Mouse (Mus musculus) left cerebral cortex, adult 8-10 months (tissue): ENCODE measurements at regions not wholly inside any gene's neighbourhood (a gene's known extent, or its start where the extent isn't known, plus 50 kb on each side); places are given as distances from the start of the nearest gene placed in this dataset.
"Not testable (repeated sequence)": the region's sequence is repeated elsewhere in the genome, so short reads cannot be mapped to it uniquely, and the experiment has no call there.

ENCODE experiments used
- DNase-seq, 2 experiments: peaks; one replicate each; pipeline ENCODE4 v3.0.0; 2022; ENCODE audit warnings: low spot score in 2 of 2

DNA sequence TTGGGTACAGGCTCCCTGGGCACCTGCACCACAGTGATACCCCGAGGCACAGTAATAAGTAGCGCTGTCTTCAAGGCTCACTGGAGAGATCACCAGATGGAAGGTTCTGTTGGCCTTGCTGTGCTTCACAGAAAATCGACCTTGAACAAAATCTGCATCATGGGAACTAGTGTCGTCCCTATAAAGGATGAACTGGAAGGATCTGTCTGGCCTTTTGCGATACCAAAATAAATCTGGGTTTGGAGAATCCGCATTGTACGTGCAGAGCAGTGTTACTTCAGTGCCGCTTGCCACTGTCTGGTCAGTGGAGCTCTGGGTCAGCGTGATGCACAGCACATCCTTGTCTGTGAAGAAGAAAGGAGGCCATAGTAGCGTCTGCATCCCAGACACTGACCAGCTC lies 105.3 kb downstream of the Dad1 start:
- DNase-seq: no peak

DNA sequence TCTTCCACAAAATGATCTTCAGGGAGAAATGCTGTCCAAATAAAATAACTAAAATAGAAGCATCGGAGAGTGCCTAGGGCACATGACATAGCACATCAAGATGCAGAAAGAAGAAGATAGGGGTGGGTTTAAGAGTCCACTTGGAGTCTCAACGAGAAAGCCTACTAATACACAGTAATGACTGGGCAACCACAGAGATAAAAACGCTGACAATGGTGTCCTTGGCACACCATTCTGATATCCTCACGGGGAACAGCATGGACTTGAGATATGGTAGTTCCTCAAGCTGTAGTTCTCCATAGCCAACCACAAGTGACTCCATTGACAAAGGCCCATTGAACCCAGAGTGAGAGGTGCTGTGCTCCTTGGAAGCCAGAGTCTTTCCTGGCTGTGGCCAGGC lies 105.8 kb downstream of the Dad1 start:
- no peak for DNase-seq

DNA sequence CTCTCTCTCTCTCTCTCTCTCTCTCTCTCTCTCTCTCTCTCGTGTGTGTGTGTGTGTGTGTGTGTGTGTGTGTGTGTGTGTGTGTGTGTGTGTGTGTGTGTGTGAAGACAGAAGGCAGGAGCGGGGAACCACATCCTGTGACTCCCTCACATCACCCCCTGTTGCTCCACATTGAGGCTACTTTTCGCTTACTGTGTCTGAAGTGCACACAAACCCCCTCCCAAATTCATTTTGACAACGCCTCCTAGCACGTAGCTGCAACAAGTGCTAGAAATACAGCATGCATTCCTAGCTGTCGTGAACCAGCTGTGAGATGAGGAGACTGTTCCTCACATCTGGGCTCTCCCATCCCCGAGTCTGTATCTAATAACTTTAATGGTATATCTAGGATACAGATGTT lies 106.4 kb downstream of the Dad1 start:
- no peak for DNase-seq

DNA sequence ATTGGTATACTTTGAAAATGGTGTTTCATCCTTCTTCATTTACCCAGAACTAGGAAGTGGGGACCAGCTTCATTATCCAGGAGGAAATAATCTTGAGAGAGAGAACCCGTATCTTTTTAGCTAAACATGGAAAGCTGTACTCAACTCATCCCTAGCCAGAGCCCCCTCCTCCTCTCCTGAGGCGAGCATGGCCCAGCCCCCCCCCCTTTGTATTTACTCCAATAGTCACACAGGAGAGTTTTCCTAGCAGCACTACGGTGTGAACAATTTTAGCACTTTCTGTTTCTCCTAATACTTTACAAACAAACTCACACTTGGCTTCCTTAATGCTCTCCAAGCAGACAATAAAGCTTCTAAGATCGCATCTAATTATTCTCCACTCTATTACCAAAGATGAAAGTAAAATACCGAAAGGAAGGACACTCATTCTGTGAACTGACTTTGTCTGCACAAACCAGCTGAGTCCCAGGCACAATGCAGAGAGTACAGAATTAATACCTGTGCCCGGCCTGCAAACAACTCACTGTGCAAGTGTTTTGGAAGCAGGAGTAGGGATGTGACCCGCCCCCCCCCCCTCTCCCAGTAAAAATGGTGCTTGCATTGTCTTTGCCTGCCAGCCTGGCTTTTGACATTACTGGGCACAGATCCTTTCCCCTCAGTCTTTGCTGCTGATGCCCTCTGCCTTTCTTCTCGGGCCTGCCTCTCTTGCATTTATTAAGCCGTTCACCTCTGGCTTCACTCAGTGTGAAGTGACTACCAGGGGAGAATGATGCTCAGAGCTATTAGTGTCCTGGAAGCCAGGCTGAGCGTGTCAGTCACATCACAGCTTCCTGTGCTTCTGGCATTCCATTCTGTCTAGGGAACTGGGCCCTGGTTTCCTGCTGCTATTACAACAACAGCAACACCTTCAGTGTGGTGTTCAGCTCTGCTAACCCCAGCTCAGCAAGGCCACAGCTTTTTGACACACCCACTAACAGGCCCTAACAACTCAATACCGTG lies 107.9 kb downstream of the Dad1 start:
- no peak for DNase-seq

DNA sequence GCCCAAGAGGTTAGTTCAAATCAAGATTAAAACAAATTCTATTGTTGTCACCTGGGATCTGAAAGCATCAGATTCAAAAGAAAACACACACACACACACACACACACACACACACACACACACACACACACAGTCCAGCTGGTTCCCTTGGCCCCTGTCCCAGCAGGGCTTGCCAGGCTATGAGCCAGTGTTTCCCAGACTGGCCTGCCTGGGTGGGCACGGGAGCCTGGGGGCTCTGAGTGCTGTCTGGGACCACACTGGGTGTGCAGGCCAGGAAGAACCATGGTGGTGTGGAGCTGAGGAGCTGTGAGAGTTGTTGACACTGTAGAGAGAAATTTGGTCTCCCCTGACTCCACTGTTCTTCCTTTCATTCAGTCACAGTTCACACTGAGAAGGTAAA lies 110.1 kb downstream of the Dad1 start:
- DNase-seq: no peak

DNA sequence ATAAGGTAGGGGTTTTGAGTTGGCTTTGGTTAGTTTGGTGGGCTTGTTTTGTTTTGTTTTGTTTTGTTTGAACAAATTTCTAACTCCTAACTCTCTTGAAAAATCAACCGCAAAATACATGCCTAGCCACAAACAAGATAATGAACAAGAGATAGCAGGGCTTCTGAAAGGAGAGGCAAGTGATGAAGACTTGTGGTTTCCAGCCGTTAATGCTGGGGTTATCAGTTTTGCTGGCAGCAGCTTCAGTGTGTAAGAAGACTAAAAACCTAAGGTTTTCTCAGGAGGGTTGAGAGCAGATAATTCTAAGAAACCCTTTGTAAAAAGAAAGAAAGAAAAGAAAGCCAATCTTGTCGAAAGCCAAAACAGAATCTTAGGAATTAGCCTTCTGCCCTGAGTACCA lies 115.6 kb downstream of the Dad1 start:
- DNase-seq: no peak

DNA sequence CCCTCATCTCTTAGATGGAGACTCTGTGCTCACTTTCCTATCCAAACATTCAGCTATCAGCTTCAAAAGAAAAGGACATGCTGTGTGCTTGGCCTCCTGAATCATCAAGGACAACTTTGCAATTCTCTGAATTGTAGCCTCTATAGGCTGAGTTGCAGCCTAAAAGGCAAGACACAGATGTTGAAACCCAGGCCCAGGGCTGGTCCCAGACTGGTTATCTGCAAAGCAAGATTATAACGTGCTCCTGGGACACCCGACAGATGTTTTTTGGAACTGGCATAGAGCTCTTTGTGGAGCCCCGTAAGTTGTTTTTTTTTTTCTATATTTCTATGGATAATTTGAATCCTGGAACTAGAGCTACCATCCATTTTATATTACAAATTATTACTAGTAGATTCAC lies 117.4 kb downstream of the Dad1 start:
- no peak for DNase-seq

DNA sequence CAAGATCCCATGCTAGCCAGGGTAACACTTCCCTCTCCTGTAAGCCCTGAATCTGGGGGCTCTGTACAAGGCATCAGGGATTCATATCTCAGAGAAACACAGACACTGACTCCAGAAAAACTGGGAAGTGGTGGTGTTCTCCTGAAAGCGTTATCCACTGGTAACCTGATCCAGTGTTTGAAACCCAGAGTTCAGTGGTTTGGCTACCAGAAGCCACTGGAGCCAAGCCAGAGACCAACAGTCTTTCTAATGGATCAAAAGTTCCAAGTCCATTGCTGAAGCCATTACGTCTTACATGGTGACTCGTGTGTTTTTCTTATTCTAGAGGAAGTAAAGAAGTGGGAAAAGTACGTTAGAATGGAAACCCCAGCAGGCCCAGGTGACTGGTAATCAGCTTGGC lies 125.6 kb downstream of the Dad1 start:
- DNase-seq: no peak

DNA sequence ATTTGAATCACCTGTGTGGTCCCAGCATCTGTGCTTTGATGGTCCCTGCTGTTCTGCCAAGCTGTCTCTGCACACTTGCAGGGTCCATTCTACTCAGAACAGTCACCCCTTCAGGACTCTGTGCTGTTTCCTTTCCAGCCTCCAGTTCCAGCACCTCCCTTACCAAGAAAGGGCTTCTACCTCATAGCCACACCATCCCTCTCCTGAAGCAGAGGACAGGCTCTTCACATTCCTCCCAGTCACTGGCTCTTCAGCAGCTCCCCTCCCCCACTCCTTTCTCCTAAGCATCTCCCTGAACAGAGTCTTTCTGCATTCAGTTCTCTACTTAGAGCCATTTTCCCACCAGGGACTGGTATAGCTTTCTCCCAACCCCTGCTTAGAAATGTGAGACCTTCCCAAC lies 128.4 kb downstream of the Dad1 start:
- DNase-seq: no peak

DNA sequence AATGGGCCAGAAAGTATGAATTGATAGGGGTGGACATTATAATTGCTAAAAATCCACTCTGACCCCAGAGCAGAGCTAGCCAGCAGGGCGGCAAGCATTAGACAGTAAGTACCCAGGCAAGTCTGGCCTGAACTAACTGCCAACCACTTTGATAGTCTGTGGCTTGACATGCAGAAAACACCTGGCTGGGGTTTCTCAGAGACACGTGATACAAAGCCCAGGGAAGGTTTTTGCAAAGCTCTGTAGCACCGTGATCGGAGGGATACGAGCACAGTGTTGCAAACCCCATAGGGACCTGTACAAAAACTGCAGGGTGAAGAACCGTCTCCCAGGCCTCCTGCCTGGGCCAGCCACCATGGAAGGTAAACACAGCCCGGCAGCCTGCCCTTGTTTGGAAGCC lies 131.9 kb downstream of the Dad1 start:
- DNase-seq: no peak

DNA sequence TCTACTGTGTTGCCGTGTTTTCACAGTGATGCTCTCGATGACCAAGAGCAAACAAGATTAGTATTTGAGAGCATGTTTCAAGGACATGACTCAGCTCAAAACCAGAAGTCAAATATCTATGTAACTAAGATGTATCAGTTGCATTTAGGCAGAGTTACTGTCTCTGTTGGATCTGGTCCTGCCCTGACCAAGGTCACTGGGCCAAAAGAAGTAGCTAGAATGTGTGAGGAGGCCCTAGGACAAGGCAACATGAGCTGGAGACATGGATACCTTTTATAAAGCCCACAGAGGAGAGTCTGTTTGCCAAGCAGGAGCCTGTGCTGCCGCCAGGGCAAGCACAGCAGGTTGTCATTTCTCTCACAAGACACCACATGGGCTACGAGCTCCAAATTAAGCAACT lies 132.6 kb downstream of the Dad1 start:
- DNase-seq: no peak

DNA sequence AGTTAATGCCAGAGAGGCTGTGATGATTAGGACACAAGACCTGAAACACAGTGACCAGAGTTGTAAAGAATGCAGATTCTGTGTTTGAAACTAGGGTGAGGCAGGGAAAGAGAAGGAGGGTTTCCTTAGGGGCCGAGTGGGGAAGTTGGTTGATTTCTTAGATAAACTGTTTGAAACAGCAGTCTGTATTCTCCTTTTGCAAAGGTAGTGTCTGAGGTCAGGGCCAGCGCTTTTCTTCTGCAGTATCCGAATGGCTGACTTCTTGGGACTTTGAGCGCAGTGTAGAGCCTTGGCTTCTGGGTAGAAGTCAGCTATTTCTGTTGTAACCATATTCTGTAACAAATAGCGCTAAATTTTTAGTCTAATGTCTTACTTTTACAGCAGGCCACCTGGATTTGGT lies 133.7 kb downstream of the Dad1 start:
- no peak for DNase-seq

DNA sequence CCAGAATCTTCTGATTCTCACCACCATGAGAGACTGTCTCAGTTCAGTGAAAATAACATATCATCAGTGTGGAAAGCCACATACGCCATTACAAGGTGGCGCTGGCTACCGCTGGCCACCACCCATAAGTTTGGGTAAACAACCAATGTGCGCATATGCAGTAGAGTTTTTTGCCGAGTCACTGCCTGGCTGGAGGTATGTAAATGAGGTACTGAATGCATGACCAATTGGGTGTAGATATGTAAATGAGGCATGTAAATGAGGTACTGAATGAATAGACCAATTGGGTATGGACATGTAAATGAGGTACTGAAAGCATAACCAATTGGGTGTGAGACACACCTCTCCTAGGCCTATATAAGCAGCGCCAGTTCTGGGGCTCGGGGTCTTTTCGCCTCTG lies 136.3 kb downstream of the Dad1 start:
- not testable (repeated sequence) for DNase-seq

DNA sequence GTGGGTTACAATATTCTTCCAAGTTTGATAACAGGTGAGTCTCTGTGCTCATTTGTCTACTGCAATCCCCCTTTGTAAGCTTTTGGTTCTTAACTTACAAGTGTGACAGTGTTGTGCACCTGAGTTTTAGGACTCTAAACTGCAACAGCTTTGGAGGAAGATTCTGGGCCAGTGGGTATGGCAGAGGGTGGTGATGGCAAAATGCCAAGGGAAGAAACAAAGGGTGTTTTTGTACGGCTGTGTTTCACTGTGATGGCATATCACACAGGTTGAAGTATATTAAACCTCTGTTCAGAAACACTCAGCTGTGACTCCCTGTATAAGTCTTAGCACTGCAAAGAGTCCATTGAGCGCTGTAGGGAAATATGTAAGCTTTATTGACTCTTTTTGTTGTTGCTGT lies 140.7 kb downstream of the Dad1 start:
- no peak for DNase-seq

DNA sequence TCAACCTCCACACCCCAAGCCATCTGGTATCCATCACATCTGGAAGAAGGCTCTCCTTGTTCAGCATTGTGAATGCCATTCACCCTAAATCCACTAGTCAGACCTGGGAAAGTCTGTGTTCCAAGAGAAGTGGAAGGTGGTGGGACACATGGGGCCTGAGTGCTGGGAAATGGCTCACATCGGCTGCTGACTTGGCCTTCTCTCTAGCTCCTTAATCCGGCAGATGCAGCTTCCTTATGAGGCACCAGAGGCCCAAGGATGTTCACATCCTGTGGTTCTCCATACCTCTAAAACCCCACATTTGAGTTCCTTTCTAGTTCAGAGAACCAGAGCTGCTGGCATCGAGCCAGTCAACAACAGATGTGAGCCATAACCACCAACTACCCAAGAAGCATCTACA lies 142.9 kb downstream of the Dad1 start:
- DNase-seq: no peak

DNA sequence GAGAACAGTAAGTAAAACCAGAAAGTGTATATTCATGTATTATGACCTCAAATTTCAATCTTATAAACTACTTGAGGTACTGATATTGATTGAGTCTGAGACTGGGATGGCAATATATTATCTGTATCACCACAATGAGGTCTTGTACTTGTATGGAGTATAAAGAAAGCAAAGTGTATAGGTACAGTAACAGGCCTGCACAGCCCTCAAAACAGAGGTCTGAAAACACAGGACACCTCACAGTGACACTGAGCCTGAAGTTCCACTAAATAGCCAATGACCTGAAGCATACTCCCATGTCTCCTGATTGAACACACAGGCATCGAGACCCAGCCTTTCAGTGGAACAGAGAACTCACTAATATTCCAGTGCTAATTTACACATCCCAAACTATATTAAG lies 144.8 kb downstream of the Dad1 start:
- no peak for DNase-seq

DNA sequence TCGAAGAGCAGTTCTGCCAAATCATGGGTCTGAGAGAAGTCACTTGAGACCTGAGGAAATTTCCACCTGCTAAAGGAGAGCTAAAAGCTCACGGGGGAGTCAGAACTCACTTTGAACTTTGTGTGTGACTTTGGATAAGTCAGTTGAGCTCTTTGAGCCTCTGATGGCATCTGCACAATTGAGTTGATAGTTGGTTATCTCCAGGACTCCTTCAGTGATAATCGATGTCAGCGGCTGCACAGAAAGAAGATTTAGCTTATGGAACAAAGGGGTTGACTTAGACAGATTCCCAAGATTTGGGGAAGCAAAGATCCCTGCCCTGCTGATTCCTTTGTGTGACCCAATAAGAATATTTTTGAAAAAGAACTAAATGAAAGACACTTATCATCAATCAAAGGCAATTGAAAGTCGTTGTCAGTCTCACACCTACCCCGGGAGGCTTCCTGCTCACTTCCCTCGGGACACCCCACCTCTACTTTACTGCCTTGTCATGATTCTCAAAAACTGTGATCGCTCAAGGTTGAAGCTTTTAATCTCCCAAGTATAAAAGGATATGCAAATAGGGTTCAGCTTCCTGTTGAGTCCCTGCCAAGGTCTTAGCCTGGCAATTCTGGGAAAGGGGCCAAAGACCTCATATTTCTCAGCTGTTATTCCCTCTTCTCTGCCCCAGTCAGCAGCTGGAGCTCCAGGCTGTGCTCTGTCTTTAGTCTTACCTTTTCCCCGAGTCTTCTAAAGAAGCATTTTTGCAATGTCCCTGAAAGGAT lies 145.4 kb downstream of the Dad1 start:
- DNase-seq: no peak

DNA sequence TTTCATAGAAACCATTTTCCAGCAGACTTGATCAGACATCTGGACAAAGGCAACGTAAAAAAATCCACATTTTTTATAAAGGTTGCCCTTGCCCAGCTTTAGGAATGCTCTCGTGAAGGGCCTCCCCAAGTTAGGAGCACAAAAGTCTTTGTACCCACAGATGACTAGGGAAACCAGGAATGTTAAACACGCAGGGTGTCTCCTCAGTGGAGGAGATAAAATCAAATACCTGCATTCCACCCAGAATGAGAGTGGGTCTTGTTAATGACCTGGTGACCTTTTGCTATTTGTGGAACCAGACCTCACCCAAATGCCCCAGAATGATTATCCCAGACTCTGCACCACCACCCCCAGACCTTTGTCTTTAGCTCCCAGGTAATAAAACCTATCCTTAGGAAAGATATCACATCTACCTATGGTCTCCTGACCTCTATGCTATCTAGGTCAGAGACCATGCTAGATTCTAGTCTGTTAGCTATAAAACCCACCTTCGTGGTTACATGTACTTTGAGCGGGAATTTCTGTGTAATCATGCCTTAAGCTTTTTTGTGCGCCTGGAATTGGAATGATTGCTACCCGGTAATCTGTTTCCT lies 146.6 kb downstream of the Dad1 start:
- no peak for DNase-seq

DNA sequence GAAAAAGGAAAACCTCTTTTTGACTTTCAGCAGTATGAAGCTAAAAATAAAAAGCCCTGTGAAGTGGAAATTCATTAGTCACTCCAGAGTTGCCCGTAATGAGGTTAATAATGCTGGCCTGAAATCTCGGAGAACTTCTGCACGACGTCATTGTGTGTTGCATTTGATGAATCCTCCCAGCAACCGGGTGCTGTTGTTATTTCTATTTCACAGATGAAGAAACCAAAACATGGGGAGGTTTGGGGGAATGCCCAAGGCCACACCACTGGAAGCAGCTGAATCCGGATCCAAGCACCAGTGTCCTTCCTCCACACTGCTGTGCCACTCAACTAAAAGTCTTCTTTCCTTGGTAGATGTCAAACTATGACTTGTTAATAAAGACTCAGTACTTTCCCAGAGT lies 149.7 kb downstream of the Dad1 start:
- no peak for DNase-seq

DNA sequence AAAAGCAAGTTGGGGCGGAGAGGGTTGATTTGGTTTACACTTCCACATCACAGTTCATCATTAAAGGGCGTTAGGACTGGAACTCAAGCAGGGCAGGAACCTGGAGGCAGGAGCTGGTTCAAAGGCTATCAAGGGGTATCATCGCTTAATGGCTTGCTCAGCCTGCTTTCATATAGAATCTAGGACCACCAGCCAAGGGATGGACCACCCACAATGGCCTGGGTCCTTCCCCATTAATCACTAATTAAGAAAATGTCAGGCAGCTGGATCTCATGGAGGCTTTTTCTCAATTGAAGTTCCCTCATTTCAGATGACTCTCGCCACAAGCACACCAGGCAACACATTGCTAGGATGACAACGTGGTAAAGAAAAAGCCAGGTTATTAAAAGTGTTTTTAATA lies 150.4 kb downstream of the Dad1 start:
- DNase-seq: no peak

DNA sequence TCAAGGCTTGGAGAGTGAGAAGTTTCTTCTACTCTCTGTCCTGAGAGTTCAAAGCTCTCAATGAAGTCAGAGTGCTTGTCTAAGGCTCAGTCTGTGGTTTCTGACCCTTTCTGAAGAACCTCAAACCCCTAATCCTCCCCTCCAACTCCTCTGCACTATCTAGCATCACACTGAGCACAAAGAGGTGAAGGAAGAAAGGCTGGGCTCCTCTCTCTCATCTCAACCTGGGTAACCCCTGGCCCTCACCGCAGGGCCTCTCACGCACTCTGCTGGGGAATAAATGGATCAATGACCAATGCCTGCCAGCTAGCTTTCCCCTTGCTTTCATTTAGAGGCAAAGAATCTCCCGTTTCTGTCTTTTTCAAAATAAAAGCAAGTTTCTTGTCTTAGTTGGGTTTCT lies 150.8 kb downstream of the Dad1 start:
- DNase-seq: no peak

DNA sequence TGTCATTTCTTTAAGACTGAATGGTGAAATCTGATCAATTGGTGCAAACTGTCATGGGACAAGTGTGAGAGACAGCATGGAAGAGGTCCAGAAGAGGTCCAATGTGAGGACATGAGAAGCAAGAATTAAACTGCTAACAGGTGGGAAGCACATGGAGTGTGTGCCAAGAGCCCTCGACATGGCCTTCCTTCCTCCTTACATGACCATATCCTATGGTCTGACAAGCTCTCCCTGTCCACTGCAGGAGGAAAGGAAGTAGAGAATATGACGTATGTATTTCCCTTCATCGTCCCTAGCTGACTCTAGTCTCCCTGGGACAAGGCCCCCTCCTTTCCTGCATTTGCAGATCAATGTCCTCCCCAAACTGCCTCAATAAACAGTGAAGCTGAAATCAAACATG lies 152.1 kb downstream of the Dad1 start:
- DNase-seq: no peak
